Mouse (Mus musculus): ENCODE data around the gene Nipsnap3a. TPM values are rescaled to one million over a fixed set of nuclear protein-coding genes. Genes with fewer than 3 reads are reported as not detected.

Gene Nipsnap3a
- total and polyA plus RNA-seq, 2 experiments, result not detected

GRCm38 (mm10) chr4:52986266-52986665, 2.8 kb upstream of the Nipsnap3a start:
- Histone ChIP-seq H3K4me3 (ENCODE audit: insufficient read depth, low read depth, low read length) (no peak overlapping the region), H3K79me2 (ENCODE audit: control insufficient read depth, insufficient read depth, low read length) (no peaks in the 10 kb centered on the region), H3K36me3 (ENCODE audit: control insufficient read depth, insufficient read depth, low read length) (no peaks in the 10 kb centered on the region), H3K4me1 (ENCODE audit: control insufficient read depth, insufficient read depth, low read length) (no peaks in the 10 kb centered on the region), H3K27ac (replicated peaks; ENCODE audit: insufficient read depth, low read depth, low read length) (no peak overlapping the region), H3K27me3 (ENCODE audit: control insufficient read depth, insufficient read depth, low read length) (no peaks in the 10 kb centered on the region), H3K9ac (ENCODE audit: low read depth, low read length) (no peak overlapping the region)
- TF ChIP-seq POLR2A (IDR thresholded peaks at IDR 0.05; ENCODE audit: extremely low read depth, insufficient read depth, low read length) (no peak), CTCF (IDR thresholded peaks at IDR 0.05; ENCODE audit: low read depth, low read length) (no peak)
- no peak for DNase-seq (ENCODE audit: extremely low read depth, low read depth, low spot score)
- 83% methylated on average over 2 of the region's 2 CpGs for WGBS

- Histone ChIP-seq H3K9ac (ENCODE audit: low read depth, low read length) (no peak overlapping the region), H3K27ac (replicated peaks; ENCODE audit: insufficient read depth, low read depth, low read length) (no peak overlapping the region), H3K4me3 (ENCODE audit: insufficient read depth, low read depth, low read length) (no peak overlapping the region), H3K4me1 (ENCODE audit: control insufficient read depth, insufficient read depth, low read length) (no peaks in the 10 kb centered on the region), H3K79me2 (ENCODE audit: control insufficient read depth, insufficient read depth, low read length) (no peaks in the 10 kb centered on the region), H3K36me3 (ENCODE audit: control insufficient read depth, insufficient read depth, low read length) (no peaks in the 10 kb centered on the region), H3K27me3 (ENCODE audit: control insufficient read depth, insufficient read depth, low read length) (no peaks in the 10 kb centered on the region)
- DNase-seq (ENCODE audit: extremely low read depth, low read depth, low spot score), result peak; percentile 33
- TF ChIP-seq POLR2A (IDR thresholded peaks at IDR 0.05; ENCODE audit: extremely low read depth, insufficient read depth, low read length), result no peak
- TF ChIP-seq CTCF (IDR thresholded peaks at IDR 0.05; ENCODE audit: low read depth, low read length), result no peak
- 54% methylated on average over 6 of the region's 6 CpGs for WGBS
Measured at GRCm38 (mm10) chr4:52999449-52999848, 10.4 kb downstream of the Nipsnap3a start.

DNA sequence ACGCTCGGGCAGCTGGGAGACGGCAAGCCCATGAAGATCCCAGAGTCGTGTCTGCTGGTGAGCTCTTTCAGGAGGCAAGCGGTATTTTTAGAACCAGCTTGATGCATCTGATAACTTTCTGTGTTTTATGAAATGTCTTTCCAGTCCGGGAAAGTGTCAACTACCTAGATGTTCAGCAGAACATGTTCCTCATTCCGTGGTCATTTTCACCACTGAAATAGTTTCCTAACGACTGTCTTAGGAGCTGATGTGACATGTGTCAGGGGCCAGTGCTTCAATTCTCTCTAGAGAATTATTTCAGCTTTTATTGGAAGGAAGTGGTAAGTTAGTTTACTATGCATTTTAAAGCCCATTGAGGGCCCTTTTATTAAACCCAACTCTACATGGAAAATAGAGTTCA, 11.1 kb downstream of the Nipsnap3a start:
- Histone ChIP-seq H3K27ac (replicated peaks; ENCODE audit: insufficient read depth, low read depth, low read length) (no peak overlapping the region), H3K36me3 (ENCODE audit: control insufficient read depth, insufficient read depth, low read length) (no peaks in the 10 kb centered on the region), H3K9ac (ENCODE audit: low read depth, low read length) (no peak overlapping the region), H3K27me3 (ENCODE audit: control insufficient read depth, insufficient read depth, low read length) (no peaks in the 10 kb centered on the region), H3K4me3 (ENCODE audit: insufficient read depth, low read depth, low read length) (no peak overlapping the region), H3K4me1 (ENCODE audit: control insufficient read depth, insufficient read depth, low read length) (no peaks in the 10 kb centered on the region), H3K79me2 (ENCODE audit: control insufficient read depth, insufficient read depth, low read length) (no peaks in the 10 kb centered on the region)
- WGBS, result 84% methylated on average over 8 of the region's 8 CpGs
- TF ChIP-seq CTCF (IDR thresholded peaks at IDR 0.05; ENCODE audit: low read depth, low read length) (no peak), POLR2A (IDR thresholded peaks at IDR 0.05; ENCODE audit: extremely low read depth, insufficient read depth, low read length) (no peak)
- DNase-seq (ENCODE audit: extremely low read depth, low read depth, low spot score), result no peak

DNA sequence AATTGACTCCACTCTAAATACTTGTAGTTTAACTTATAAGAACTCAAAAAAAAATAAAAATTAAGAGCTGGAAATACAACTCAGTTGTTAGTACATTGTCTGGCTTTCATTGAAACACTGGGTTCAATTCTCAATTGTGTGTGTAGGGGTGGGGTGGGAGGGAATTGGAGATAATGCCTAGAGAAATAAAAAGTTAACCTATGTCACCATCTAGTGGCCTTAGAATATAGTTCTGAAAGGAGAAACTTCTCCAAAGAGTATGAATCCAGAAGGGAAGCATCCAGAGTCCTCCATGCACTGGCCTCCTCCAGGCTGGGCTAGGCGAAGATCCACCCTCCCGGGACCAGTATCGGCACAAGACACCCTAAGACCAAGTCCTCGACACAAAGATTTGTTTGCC, 20.1 kb downstream of the Nipsnap3a start:
- Histone ChIP-seq H3K9ac (ENCODE audit: low read depth, low read length) (no peak overlapping the region), H3K36me3 (ENCODE audit: control insufficient read depth, insufficient read depth, low read length) (no peaks in the 10 kb centered on the region), H3K4me1 (ENCODE audit: control insufficient read depth, insufficient read depth, low read length) (peaks cover 11% of the 10 kb centered on the region), H3K27ac (replicated peaks; ENCODE audit: insufficient read depth, low read depth, low read length) (peak overlapping the region; percentile 56), H3K27me3 (ENCODE audit: control insufficient read depth, insufficient read depth, low read length) (no peaks in the 10 kb centered on the region), H3K4me3 (ENCODE audit: insufficient read depth, low read depth, low read length) (no peak overlapping the region), H3K79me2 (ENCODE audit: control insufficient read depth, insufficient read depth, low read length) (no peaks in the 10 kb centered on the region; the same call in 1 of the 2 replicates)
- TF ChIP-seq CTCF (IDR thresholded peaks at IDR 0.05; ENCODE audit: low read depth, low read length), result no peak
- no peak for TF ChIP-seq POLR2A (IDR thresholded peaks at IDR 0.05; ENCODE audit: extremely low read depth, insufficient read depth, low read length)
- 38% methylated on average over 4 of the region's 4 CpGs for WGBS
- peak; percentile 35 for DNase-seq (ENCODE audit: extremely low read depth, low read depth, low spot score)

DNA sequence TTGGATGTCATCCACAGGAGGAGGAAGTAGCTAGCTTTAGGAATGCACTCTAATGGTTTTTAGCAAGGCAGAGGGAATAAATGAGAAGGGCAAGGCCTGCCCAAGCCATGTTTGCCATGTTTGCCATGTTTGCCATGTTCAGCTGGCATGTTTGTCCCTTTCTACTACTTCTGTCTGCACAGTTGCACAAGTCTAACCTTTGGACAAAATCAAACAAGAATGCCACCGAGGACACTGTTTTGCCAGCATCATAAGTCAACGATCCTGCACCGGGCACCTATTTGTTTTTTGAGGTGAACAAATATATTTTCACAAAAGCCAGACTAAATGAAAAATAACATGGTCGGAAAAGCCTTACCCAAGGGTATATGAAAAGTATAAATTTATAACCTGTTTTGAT, 20.8 kb downstream of the Nipsnap3a start:
- Histone ChIP-seq H3K79me2 (ENCODE audit: control insufficient read depth, insufficient read depth, low read length) (no peaks in the 10 kb centered on the region; the same call in 1 of the 2 replicates), H3K4me1 (ENCODE audit: control insufficient read depth, insufficient read depth, low read length) (peaks cover 11% of the 10 kb centered on the region), H3K9ac (ENCODE audit: low read depth, low read length) (no peak overlapping the region), H3K27me3 (ENCODE audit: control insufficient read depth, insufficient read depth, low read length) (no peaks in the 10 kb centered on the region), H3K27ac (replicated peaks; ENCODE audit: insufficient read depth, low read depth, low read length) (peak overlapping the region; percentile 56), H3K4me3 (ENCODE audit: insufficient read depth, low read depth, low read length) (no peak overlapping the region), H3K36me3 (ENCODE audit: control insufficient read depth, insufficient read depth, low read length) (peaks cover 3% of the 10 kb centered on the region)
- peak; percentile 98 for DNase-seq (ENCODE audit: extremely low read depth, low read depth, low spot score)
- WGBS, result 25% methylated on average over 4 of the region's 4 CpGs
- TF ChIP-seq CTCF (IDR thresholded peaks at IDR 0.05; ENCODE audit: low read depth, low read length), result no peak
- no peak for TF ChIP-seq POLR2A (IDR thresholded peaks at IDR 0.05; ENCODE audit: extremely low read depth, insufficient read depth, low read length)

GRCm38 (mm10) chr4:53011732-53012361, 22.8 kb downstream of the Nipsnap3a start, which contains the start of gene Nipsnap3b:
Gene Nipsnap3b, plus strand, starts transcription at chr4:53011880.
- TF ChIP-seq CTCF (IDR thresholded peaks at IDR 0.05; ENCODE audit: low read depth, low read length) (no peak), POLR2A (IDR thresholded peaks at IDR 0.05; ENCODE audit: extremely low read depth, insufficient read depth, low read length) (0 out of 2 replicates have a peak, but pooled peaks have one; percentile 53)
- peak; percentile 87 for DNase-seq (ENCODE audit: extremely low read depth, low read depth, low spot score)
- H3K27ac ChIP-seq (replicated peaks; ENCODE audit: insufficient read depth, low read depth, low read length), result peak within 1 kb of the TSS; percentile 95
- 1% methylated on average over 63 of the region's 63 CpGs for WGBS
- no peaks in the 10 kb centered on the region for H3K27me3 ChIP-seq (ENCODE audit: control insufficient read depth, insufficient read depth, low read length)
- no peaks in the 10 kb centered on the region; the same call in 1 of the 2 replicates for H3K79me2 ChIP-seq (ENCODE audit: control insufficient read depth, insufficient read depth, low read length)
- H3K4me1 ChIP-seq (ENCODE audit: control insufficient read depth, insufficient read depth, low read length), result peaks cover 11% of the 10 kb centered on the region
- peak within 1 kb of the TSS; percentile 87 for H3K9ac ChIP-seq (ENCODE audit: low read depth, low read length)
- H3K36me3 ChIP-seq (ENCODE audit: control insufficient read depth, insufficient read depth, low read length), result peaks cover 15% of the 10 kb centered on the region
- peak within 1 kb of the TSS; percentile 81 for H3K4me3 ChIP-seq (ENCODE audit: insufficient read depth, low read depth, low read length)

Data from liver, adult 2 months (tissue).